Mouse (Mus musculus) sigmoid colon, adult 10 weeks (tissue): ENCODE data around the gene Gm28827. TPM values are rescaled to one million over a fixed set of nuclear protein-coding genes. Genes with fewer than 3 reads are reported as not detected.

ENCODE experiments used
- polyA plus RNA-seq: library from polyadenylated mRNA; stranded (reverse); fragments of 350-450 nt; fragmentation: Illumina TruSeq; extraction: RNeasy Lipid Tissue Mini Kit (QIAGEN cat#74804); gene quantifications from one replicate; pipeline ENCODE4 v1.2.3, GENCODE M21; 2014; ENCODE audit warnings: low read depth, low replicate concordance

The Gm28827 gene
- polyA plus RNA-seq: not detected

GRCm38 (mm10) chrY:83030647-83031046 lies at the start of gene Gm28827:
Gene Gm28827, plus strand, starts transcription at chrY:83030947.

